9 mouse cellular contexts compared by ENCODE assay signal in genomic region chr5:135395826-135396225, GRCm38 (mm10). TPM values are rescaled to one million over a fixed set of nuclear protein-coding genes. Genes with fewer than 3 reads are reported as not detected.
DNase-seq lines count a peak whose midpoint lies in the region; ATAC-seq and TF ChIP-seq lines count a peak whose summit lies in the region.
"Had no signal": no experiment of that assay in that cellular context is flagged by ENCODE, and none has a peak within 500 bp of the region (broad histone marks: within the 10 kb centered on the region; RNA-seq: fewer than 3 reads in every experiment).

No protein-coding gene starts in this region.

- H3K27ac ChIP-seq in testis, adult 2 months (ENCODE audit: control insufficient read depth, insufficient read depth, low read depth, low read length) = no peak overlapping the region
- H3K27ac ChIP-seq in liver, embryonic 11.5 days (ENCODE audit: low read depth, low read length) = no peak overlapping the region

- TF ChIP-seq POLR2A in testis, adult 2 months (IDR thresholded peaks at IDR 0.05; ENCODE audit: control insufficient read depth, low read depth, low read length) = no peak

- H3K9me3 ChIP-seq in liver, embryonic 11.5 days (ENCODE audit: control insufficient read depth, low read length) = no peaks in the 10 kb centered on the region

- peak; percentile 20; the same call in 1 of the 2 replicates for TF ChIP-seq CTCF in testis, adult 2 months (IDR thresholded peaks at IDR 0.05; ENCODE audit: control insufficient read depth, insufficient read depth, insufficient replicate concordance, low read depth, low read length)

- peak; percentile 48 for ATAC-seq in liver, embryonic 11.5 days (replicated peaks; ENCODE audit: low FRiP score)
- ATAC-seq in inflammation-experienced regulatory T-cells, adult 6 months = no peak

- 46% methylated on average over 5 of the region's 5 CpGs for WGBS in liver, embryonic 11.5 days

- peaks cover 2% of the 10 kb centered on the region for H3K4me1 ChIP-seq in testis, adult 2 months (ENCODE audit: control insufficient read depth, insufficient read depth, low read length)
- peaks cover 5% of the 10 kb centered on the region for H3K4me1 ChIP-seq in liver, embryonic 11.5 days (replicated peaks; ENCODE audit: control insufficient read depth, insufficient read depth, low read length)

- no peak overlapping the region for H3K4me2 ChIP-seq in liver, embryonic 11.5 days

- peak; percentile 23 for DNase-seq in gastrocnemius, adult 18-20 months (ENCODE audit: low spot score)
- no peak for DNase-seq in gastrocnemius, postnatal 36 days
- no peak for DNase-seq in testis, postnatal 10 days (ENCODE audit: low spot score)
- peak; percentile 30 for DNase-seq in embryo, embryonic 11.5 days (ENCODE audit: low read depth, low spot score)
- no peak for DNase-seq in liver, embryonic 11.5 days (ENCODE audit: low spot score)
- peak; percentile 29 to 52 for DNase-seq in spleen, postnatal 36 days (ENCODE audit: low spot score in 2 of 2)

- peaks cover 3% of the 10 kb centered on the region; the same call in 1 of the 2 replicates for H3K36me3 ChIP-seq in testis, adult 2 months (ENCODE audit: control insufficient read depth, insufficient read depth, low read length)
- H3K36me3 ChIP-seq in liver, embryonic 11.5 days (ENCODE audit: control insufficient read depth, insufficient read depth, low read length) = peaks cover 10% of the 10 kb centered on the region

- intact Hi-C loops in gastrocnemius, postnatal 36 days (cut with DNase I) = loop anchor here (5.0 to 10.0 kb wide), 2 partner anchors 146 to 369 kb away; no protein-coding TSS in a partner anchor

- H3K9ac ChIP-seq in liver, embryonic 11.5 days (ENCODE audit: low read depth, low read length) = no peak overlapping the region

- peak overlapping the region; percentile 99; the same call in 1 of the 2 replicates for H3K4me3 ChIP-seq in testis, adult 2 months (ENCODE audit: control insufficient read depth, low read depth, low read length)
- H3K4me3 ChIP-seq in liver, embryonic 11.5 days (ENCODE audit: low read depth, low read length) = no peak overlapping the region

- H3K27me3 ChIP-seq in testis, adult 2 months (ENCODE audit: control insufficient read depth, insufficient read depth, low read length) = no peaks in the 10 kb centered on the region
- no peaks in the 10 kb centered on the region for H3K27me3 ChIP-seq in liver, embryonic 11.5 days (replicated peaks; ENCODE audit: control insufficient read depth, insufficient read depth, low read length)

RNA-seq across cellular contexts. Expression of gene Pom121, which starts 1.5 kb away (rescaled TPM):
- 10 to 100 TPM; 10.0 to 10.9 TPM for total RNA-seq in gastrocnemius, adult 18-20 months (2021)
- total RNA-seq in gastrocnemius, postnatal 36 days (2021) = 1 to 10 TPM; 7.5 to 9.3 TPM
- polyA plus RNA-seq in testis, adult 2 months (2012; rRNA removed) = 97.5 and 107 TPM in 2 replicates
- 18.0 and 19.7 TPM in 2 replicates for polyA plus RNA-seq in liver, embryonic 11.5 days (2014; fragmentation: Nextera tagmentation; extraction: Ambion mirVana)
- 10 to 100 TPM; 13.2 to 18.7 (median 13.7) TPM for polyA plus RNA-seq in inflammation-experienced regulatory T-cells, adult 6 months (2017; shearing (Covaris generic))

RNA-seq across cellular contexts. Expression of gene Nsun5, which starts 26.1 kb away (rescaled TPM):
- total RNA-seq in gastrocnemius, adult 18-20 months (2021) = 1 to 10 TPM; 6.4 to 6.7 TPM
- 1 to 10 TPM; 7.5 to 9.2 TPM for total RNA-seq in gastrocnemius, postnatal 36 days (2021)
- polyA plus RNA-seq in testis, adult 2 months (2012; rRNA removed) = 16.0 and 16.5 TPM in 2 replicates
- polyA plus RNA-seq in liver, embryonic 11.5 days (2014; fragmentation: Nextera tagmentation; extraction: Ambion mirVana) = 32.7 and 42.2 TPM in 2 replicates
- polyA plus RNA-seq in inflammation-experienced regulatory T-cells, adult 6 months (2017; shearing (Covaris generic)) = 10 to 100 TPM; 21.8 to 28.0 (median 23.3) TPM

RNA-seq across cellular contexts. Expression of gene Trim50, which starts 42.7 kb away (rescaled TPM):
- total RNA-seq in gastrocnemius, adult 18-20 months (2021) = not detected
- total RNA-seq in gastrocnemius, postnatal 36 days (2021) = not detected
- 0.78 and 0.99 TPM in 2 replicates for polyA plus RNA-seq in testis, adult 2 months (2012; rRNA removed)
- polyA plus RNA-seq in liver, embryonic 11.5 days (2014; fragmentation: Nextera tagmentation; extraction: Ambion mirVana) = not detected in 2 replicates
- polyA plus RNA-seq in inflammation-experienced regulatory T-cells, adult 6 months (2017; shearing (Covaris generic)) = not detected
- total RNA-seq: layer of hippocampus, postnatal 25 days had no signal

RNA-seq across cellular contexts. Expression of gene Fkbp6, which starts 46.0 kb away (rescaled TPM):
- total RNA-seq in gastrocnemius, adult 18-20 months (2021) = not detected
- total RNA-seq in gastrocnemius, postnatal 36 days (2021) = not detected
- 71.8 and 87.2 TPM in 2 replicates for polyA plus RNA-seq in testis, adult 2 months (2012; rRNA removed)
- 0.40 TPM in 1 of 2 replicates, not detected in the other for polyA plus RNA-seq in liver, embryonic 11.5 days (2014; fragmentation: Nextera tagmentation; extraction: Ambion mirVana)
- not detected for polyA plus RNA-seq in inflammation-experienced regulatory T-cells, adult 6 months (2017; shearing (Covaris generic))

Comparison
In these comparisons a context has a peak if more than half of its experiments do, and no peak if none do; other contexts are left out.
1. DNase-seq: peak in gastrocnemius, adult 18-20 months (single experiment), embryo, embryonic 11.5 days (single experiment) and spleen, postnatal 36 days (2 of 2); none in gastrocnemius, postnatal 36 days (0 of 2), testis, postnatal 10 days (single experiment) and liver, embryonic 11.5 days (single experiment).